Mouse (Mus musculus) myocyte (in vitro differentiated cells): ENCODE measurements around the gene Ankfy1. TPM values are rescaled to one million over a fixed set of nuclear protein-coding genes. Genes with fewer than 3 reads are reported as not detected.

Source experiments
- H3K27me3 ChIP-seq: one replicate; pipeline ENCODE4 v1.6.1; 2011; ENCODE audit not compliant: control insufficient read depth, insufficient read depth, insufficient read length
- H3K36me3 ChIP-seq: one replicate; pipeline ENCODE4 v1.6.1; 2011; ENCODE audit not compliant: control insufficient read depth, insufficient read depth
- H3K4me2 ChIP-seq: one replicate; pipeline ENCODE4 v1.6.1; 2011; ENCODE audit warnings: low read depth, control low read depth
- H3K4me3 ChIP-seq: one replicate; pipeline ENCODE4 v1.5.1; 2011; ENCODE audit warnings: mild to moderate bottlenecking, control low read depth, moderate library complexity
- H3K79me2 ChIP-seq: one replicate; pipeline ENCODE4 v1.6.1; 2011; ENCODE audit not compliant: control insufficient read depth, insufficient read depth
- H3ac ChIP-seq: one replicate; pipeline ENCODE4 v1.6.1; 2011; ENCODE audit not compliant: control insufficient read depth, insufficient read length
- CEBPB ChIP-seq: IDR thresholded peaks from 2 replicates; pipeline ENCODE4 v1.6.1; 2011; ENCODE audit warnings: mild to moderate bottlenecking, moderate library complexity; ENCODE audit not compliant: poor library complexity, insufficient read depth, severe bottlenecking
- E2F4 ChIP-seq: IDR thresholded peaks from one replicate; pipeline ENCODE4 v1.6.1; 2011; ENCODE audit warnings: mild to moderate bottlenecking, control low read depth, moderate library complexity; ENCODE audit not compliant: insufficient read depth
- MAX ChIP-seq: IDR thresholded peaks from one replicate; pipeline ENCODE4 v1.6.1; 2011; ENCODE audit warnings: low read depth, mild to moderate bottlenecking, control low read depth
- MYOD1 ChIP-seq, 3 experiments: IDR thresholded peaks; one replicate each; pipeline ENCODE4 v1.6.1; 2011; ENCODE audit warnings: control low read depth in 2 of 3, low read depth in 2 of 3, mild to moderate bottlenecking in 2 of 3, moderate library complexity in 1 of 3; ENCODE audit not compliant: insufficient read length in 2 of 3, control insufficient read depth in 1 of 3
- MYOG ChIP-seq, 3 experiments: IDR thresholded peaks; one replicate each; pipeline ENCODE4 v1.6.1; 2011; ENCODE audit warnings: control low read depth in 2 of 3, low read depth in 2 of 3, mild to moderate bottlenecking in 2 of 3; ENCODE audit not compliant: insufficient read length in 2 of 3, control insufficient read depth in 1 of 3, insufficient read depth in 1 of 3
- POLR2A ChIP-seq: IDR thresholded peaks from one replicate; pipeline ENCODE4 v1.6.1; 2011; ENCODE audit warnings: low read depth, mild to moderate bottlenecking, control low read depth, moderate library complexity; ENCODE audit not compliant: insufficient read length
- POLR2AphosphoS2 ChIP-seq: IDR thresholded peaks from one replicate; pipeline ENCODE4 v1.6.1; 2011; ENCODE audit warnings: low read depth, control low read depth; ENCODE audit not compliant: insufficient read length
- REST ChIP-seq: IDR thresholded peaks from one replicate; pipeline ENCODE4 v1.6.1; 2011; ENCODE audit warnings: mild to moderate bottlenecking, control low read depth, moderate library complexity; ENCODE audit not compliant: insufficient read depth, insufficient read length
- SRF ChIP-seq: IDR thresholded peaks from one replicate; pipeline ENCODE4 v1.6.1; 2011; ENCODE audit warnings: low read depth; ENCODE audit not compliant: control insufficient read depth, insufficient read length
- TCF12 ChIP-seq: IDR thresholded peaks from one replicate; pipeline ENCODE4 v1.6.1; 2011; ENCODE audit warnings: mild to moderate bottlenecking, control low read depth; ENCODE audit not compliant: poor library complexity, insufficient read depth, severe bottlenecking
- TCF3 ChIP-seq: IDR thresholded peaks from one replicate; pipeline ENCODE4 v1.6.1; 2011; ENCODE audit warnings: low read depth, control low read depth; ENCODE audit not compliant: insufficient read length
- USF1 ChIP-seq: IDR thresholded peaks from one replicate; pipeline ENCODE4 v1.6.1; 2011; ENCODE audit warnings: low read depth, mild to moderate bottlenecking, control low read depth, moderate library complexity
- polyA plus RNA-seq: library from polyadenylated mRNA; unstranded; fragments of >200 nt; fragmentation: generic; extraction: Trizol; gene quantifications from one replicate; pipeline ENCODE4 v1.2.1, GENCODE M21; 2012; ENCODE audit warnings: missing spikeins

Gene Ankfy1
- polyA plus RNA-seq, 1 experiment: 16.7 TPM

GRCm38 (mm10) chr11:72792033-72792432, 102.2 kb downstream of the Ankfy1 start:
- Histone ChIP-seq H3K4me3 (no peak overlapping the region), H3K4me2 (peak overlapping the region; percentile 37), H3K36me3 (no peaks in the 10 kb centered on the region), H3K27me3 (no peaks in the 10 kb centered on the region), H3K79me2 (peaks cover 17% of the 10 kb centered on the region), H3ac (no peak overlapping the region)
- no peak for TF ChIP-seq MYOD1 (IDR thresholded peaks at IDR 0.05; ENCODE audit: control insufficient read depth in 1 of 3, insufficient read length in 2 of 3, low read depth in 2 of 3)
- TF ChIP-seq MAX: no peak
- TF ChIP-seq CEBPB: no peak
- TF ChIP-seq TCF12: no peak
- TF ChIP-seq SRF: no peak
- no peak for TF ChIP-seq POLR2AphosphoS2
- TF ChIP-seq POLR2A: no peak
- TF ChIP-seq E2F4: no peak
- TF ChIP-seq MYOG (IDR thresholded peaks at IDR 0.05; ENCODE audit: control insufficient read depth in 1 of 3, insufficient read depth in 1 of 3, insufficient read length in 2 of 3, low read depth in 2 of 3): no peak
- no peak for TF ChIP-seq USF1
- no peak for TF ChIP-seq REST
- no peak for TF ChIP-seq TCF3

DNA sequence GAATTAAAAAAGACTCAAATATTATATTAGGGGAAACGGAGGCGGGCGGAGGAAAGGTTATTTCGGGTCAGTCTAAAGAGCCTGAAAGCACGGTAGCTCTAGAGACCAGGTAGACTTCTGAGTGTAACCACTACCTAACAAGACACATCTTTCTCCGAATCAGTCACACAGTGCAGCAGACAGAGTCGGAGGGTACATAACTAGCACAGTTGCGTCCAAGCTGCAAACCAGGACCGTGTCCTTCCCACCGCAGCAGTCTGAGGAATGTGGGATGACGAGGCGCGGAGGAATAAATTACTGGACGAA, 105.3 kb downstream of the Ankfy1 start:
- H3K79me2 ChIP-seq: peaks cover 47% of the 10 kb centered on the region
- H3ac ChIP-seq: peak overlapping the region; percentile 95
- no peaks in the 10 kb centered on the region for H3K27me3 ChIP-seq
- H3K36me3 ChIP-seq: no peaks in the 10 kb centered on the region
- no peak for TF ChIP-seq SRF
- peak overlapping the region; percentile 89 for H3K4me3 ChIP-seq
- H3K4me2 ChIP-seq: peak overlapping the region; percentile 71

DNA sequence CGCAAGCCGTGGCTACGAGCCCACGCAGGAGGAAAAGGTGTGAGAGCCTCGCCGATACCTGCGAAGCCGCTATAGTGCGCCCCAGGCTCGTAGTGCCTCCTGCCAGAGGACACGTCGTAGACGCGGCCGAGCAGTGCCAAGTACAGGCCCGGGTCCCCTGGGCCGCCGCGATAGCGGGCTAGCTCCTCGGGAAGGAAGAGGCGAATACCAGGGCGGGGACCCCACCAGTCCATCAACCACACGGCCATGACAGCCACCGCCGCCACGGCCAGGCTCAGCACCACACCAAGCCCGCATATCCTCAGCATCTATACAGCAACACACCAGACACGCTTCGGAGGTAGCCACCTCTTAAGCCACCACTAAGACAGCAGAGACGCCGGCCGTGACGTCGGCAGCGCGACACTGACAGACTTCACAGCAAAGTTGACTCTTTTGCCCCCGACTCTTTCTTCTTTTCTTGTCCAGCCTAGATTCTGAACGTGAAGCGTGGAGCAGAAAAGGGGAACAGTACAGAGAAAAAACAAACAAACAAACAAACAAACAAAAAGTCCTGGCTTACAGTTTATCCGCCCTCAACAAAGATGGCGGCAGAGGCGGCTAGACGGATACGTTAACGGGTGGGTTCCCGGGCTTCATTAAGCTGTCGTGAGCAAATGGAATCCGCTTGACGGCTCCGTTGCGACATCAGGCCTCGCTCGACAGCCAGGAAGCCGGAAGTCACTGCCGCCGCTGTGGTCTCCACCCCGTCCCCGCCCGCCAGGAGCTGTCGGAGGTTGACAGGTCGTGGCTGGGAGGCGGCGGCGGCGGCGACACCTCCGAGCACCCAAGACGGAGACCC, 105.9 kb downstream of the Ankfy1 start, which contains the start of the genes Cyb5d2 and Zzef1:
Gene Cyb5d2, minus strand, starts transcription at position 688 of the 841 bp plus-strand sequence.
Gene Zzef1, plus strand, starts transcription at position 772 of the 841 bp plus-strand sequence.
- TF ChIP-seq MAX (no peak), USF1 (no peak), SRF (no peak), POLR2A (peak; percentile 89), MYOD1 (IDR thresholded peaks at IDR 0.05; ENCODE audit: control insufficient read depth in 1 of 3, insufficient read length in 2 of 3, low read depth in 2 of 3) (no peak), MYOG (IDR thresholded peaks at IDR 0.05; ENCODE audit: control insufficient read depth in 1 of 3, insufficient read depth in 1 of 3, insufficient read length in 2 of 3, low read depth in 2 of 3) (no peak), TCF3 (no peak), TCF12 (no peak), REST (no peak), POLR2AphosphoS2 (peak; percentile 89), CEBPB (peak; percentile 60; the same call in 1 of the 2 replicates), E2F4 (peak; percentile 29)
- Histone ChIP-seq H3K4me3 (peak within 1 kb of the TSS; percentile 89), H3K79me2 (peaks cover 52% of the 10 kb centered on the region)

GRCm38 (mm10) chr11:72796296-72796687, 106.5 kb downstream of the Ankfy1 start:
- H3K4me3 ChIP-seq: peak overlapping the region; percentile 89
- TF ChIP-seq TCF12 (no peak), MYOD1 (IDR thresholded peaks at IDR 0.05; ENCODE audit: control insufficient read depth in 1 of 3, insufficient read length in 2 of 3, low read depth in 2 of 3) (no peak), CEBPB (no peak), TCF3 (no peak), USF1 (no peak), SRF (no peak), POLR2A (no peak), E2F4 (no peak), MYOG (IDR thresholded peaks at IDR 0.05; ENCODE audit: control insufficient read depth in 1 of 3, insufficient read depth in 1 of 3, insufficient read length in 2 of 3, low read depth in 2 of 3) (no peak), MAX (no peak), REST (no peak), POLR2AphosphoS2 (no peak)
- peak overlapping the region; percentile 84 for H3K4me2 ChIP-seq
- H3K27me3 ChIP-seq: no peaks in the 10 kb centered on the region
- H3ac ChIP-seq: peak overlapping the region; percentile 95
- peaks cover 59% of the 10 kb centered on the region for H3K79me2 ChIP-seq
- no peaks in the 10 kb centered on the region for H3K36me3 ChIP-seq

More for the DNA sequence above, 105.9 kb downstream of the Ankfy1 start, which contains the start of the genes Cyb5d2 and Zzef1:
- Histone ChIP-seq H3ac (peak within 1 kb of the TSS; percentile 95), H3K36me3 (no peaks in the 10 kb centered on the region), H3K4me2 (peak within 1 kb of the TSS; percentile 84), H3K27me3 (no peaks in the 10 kb centered on the region)

- Histone ChIP-seq H3K4me2 (peak overlapping the region; percentile 84), H3K79me2 (peaks cover 63% of the 10 kb centered on the region), H3K4me3 (peak overlapping the region; percentile 89), H3K27me3 (no peaks in the 10 kb centered on the region), H3K36me3 (no peaks in the 10 kb centered on the region), H3ac (peak overlapping the region; percentile 95)
- TF ChIP-seq SRF (no peak), MYOG (IDR thresholded peaks at IDR 0.05; ENCODE audit: control insufficient read depth in 1 of 3, insufficient read depth in 1 of 3, insufficient read length in 2 of 3, low read depth in 2 of 3) (no peak), POLR2AphosphoS2 (no peak), MAX (no peak), MYOD1 (IDR thresholded peaks at IDR 0.05; ENCODE audit: control insufficient read depth in 1 of 3, insufficient read length in 2 of 3, low read depth in 2 of 3) (no peak), CEBPB (no peak), TCF3 (no peak)
These were observed 107.0 kb downstream of the Ankfy1 start for GRCm38 (mm10) chr11:72796773-72797338.
